Mouse (Mus musculus): ENCODE measurements at regions not wholly inside any gene's neighbourhood (a gene's known extent, or its start where the extent isn't known, plus 50 kb on each side); places are given as distances from the start of the nearest gene placed in this dataset.

- in situ Hi-C loops (cut with MboI, MseI), result no loop called here
Observed at GRCm38 (mm10) chr8:53749263-53749662, 110.4 kb upstream of the Neil3 start.

GRCm38 (mm10) chr8:53769211-53769610 is 130.3 kb upstream of the Neil3 start:
- in situ Hi-C loops (cut with MboI, MseI), result no loop called here

GRCm38 (mm10) chr8:53775511-53775910 is 136.6 kb upstream of the Neil3 start:
- in situ Hi-C loops (cut with MboI, MseI), result no loop called here

DNA sequence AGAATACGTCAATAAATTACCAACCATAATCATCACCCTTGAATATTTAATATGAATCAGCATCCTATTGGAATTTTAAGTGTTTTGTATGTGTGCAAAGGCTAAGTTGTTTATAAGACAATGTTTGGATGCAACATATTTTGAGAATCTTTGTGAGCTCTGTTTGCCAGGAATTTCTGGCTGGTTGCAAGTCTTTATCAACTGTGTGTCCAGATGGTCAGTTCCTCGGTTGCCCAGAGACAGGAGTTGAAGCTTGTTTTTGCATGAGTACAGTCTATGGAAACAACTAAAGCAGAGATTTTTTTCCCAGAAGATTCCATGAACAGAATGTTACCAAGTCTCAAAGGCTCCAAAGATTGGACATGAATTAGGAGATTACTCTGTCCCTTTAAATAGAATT is 142.0 kb upstream of the Neil3 start:
- in situ Hi-C loops (cut with MboI, MseI), result no loop called here

- in situ Hi-C loops (cut with MboI, MseI), result no loop called here
Observed at GRCm38 (mm10) chr8:53781885-53782284, 143.0 kb upstream of the Neil3 start.

- in situ Hi-C loops (cut with MboI, MseI), result no loop called here
Observed at GRCm38 (mm10) chr8:53788202-53788601, 149.3 kb upstream of the Neil3 start.

DNA sequence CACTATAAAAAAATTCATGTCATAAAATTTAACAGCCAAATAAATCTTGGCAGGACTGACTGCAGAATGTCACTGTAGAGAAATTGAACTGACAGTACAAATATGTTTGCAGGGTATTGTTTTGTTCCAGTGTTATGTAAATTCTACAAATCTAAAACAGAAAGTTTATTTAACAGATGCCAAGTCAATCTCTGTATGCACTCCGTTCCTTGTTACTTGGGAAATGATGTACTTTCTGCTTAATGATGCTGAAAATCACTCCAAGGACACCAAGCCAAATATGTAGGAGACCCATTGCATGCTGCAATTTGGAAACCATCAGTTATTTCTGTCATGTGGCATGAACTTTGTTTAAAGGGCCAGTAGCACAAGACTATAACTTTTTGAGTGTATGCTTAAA is 182.3 kb upstream of the Neil3 start:
- in situ Hi-C loops (cut with MboI, MseI), result no loop called here

GRCm38 (mm10) chr8:53827395-53827794 is 188.5 kb upstream of the Neil3 start:
- in situ Hi-C loops (cut with MboI, MseI), result no loop called here

DNA sequence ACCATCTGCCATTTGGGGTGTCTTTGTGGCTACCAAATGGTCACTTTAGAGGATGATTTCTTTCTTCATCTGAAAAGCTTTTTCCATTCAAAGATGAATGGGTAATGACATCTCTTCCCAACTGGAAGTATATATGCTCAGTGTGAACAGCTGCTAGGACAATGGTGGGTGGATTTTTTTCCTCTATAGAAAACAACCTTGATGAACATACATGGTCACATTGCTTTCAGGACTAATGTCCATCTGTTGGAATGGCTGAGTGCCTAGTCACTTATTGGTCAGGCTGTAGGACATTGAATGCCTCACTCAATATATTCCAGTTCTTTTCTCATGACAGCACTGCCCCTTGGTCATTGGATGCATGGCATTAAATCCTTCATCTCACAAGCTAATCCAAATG is 209.0 kb upstream of the Neil3 start:
- in situ Hi-C loops (cut with MboI, MseI), result no loop called here

DNA sequence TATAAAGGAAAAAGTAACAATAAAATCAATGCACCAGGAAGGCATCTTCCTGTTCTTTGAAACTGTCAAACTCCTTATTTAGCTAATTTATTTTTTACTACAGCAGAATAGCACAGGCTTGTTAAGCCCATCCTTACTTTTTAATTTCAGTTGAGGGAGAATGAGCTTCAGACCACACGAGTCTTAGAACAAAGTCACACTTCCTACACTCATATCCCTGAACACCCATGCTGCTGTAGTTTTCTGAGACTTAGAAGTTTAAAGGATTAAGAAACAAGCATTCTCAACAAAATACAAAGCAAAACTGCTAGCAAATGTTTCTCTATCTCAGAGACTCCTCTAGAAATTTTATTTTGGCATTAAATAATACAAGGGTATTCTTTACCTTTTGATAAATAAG is 208.8 kb upstream of the Vegfc start:
- in situ Hi-C loops (cut with MboI, MseI), result loop anchor here (5.0 kb wide), 1 partner anchor 624 kb away; no protein-coding TSS in a partner anchor

DNA sequence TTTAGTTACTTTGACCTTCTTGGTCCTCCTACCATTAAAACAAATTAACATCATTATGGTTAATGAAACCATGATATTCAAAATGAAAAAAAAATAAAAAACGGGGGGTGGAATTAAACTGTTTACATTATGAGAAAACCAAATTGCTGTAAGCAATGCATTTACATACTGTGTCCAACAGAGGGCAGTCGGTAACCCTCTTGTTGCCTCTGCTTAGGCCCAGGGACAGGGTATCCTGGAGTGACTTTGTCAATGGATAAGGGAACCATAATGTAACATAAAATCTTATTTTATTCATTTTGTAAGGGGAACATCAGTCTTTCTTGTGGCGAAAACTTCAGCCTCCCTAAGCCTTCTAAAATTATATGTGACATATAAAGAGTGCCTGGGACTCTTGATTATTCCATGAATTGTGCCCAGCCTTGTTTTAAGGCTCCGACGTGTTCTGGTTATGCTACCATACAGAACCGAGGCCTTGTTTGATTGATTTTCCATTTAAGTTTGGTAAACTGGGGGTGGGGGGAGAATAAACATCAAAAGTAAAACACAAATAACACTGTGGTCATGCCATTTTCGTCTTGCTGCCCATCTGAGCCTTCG is 207.3 kb upstream of the Vegfc start:
- in situ Hi-C loops (cut with MboI, MseI), result loop anchor here (5.0 kb wide), 1 partner anchor 622 kb away; no protein-coding TSS in a partner anchor

- in situ Hi-C loops (cut with MboI, MseI), result no loop called here
Observed at GRCm38 (mm10) chr8:53872033-53872619, 205.3 kb upstream of the Vegfc start.

- in situ Hi-C loops (cut with MboI, MseI), result no loop called here
Observed at GRCm38 (mm10) chr8:53878846-53879245, 198.6 kb upstream of the Vegfc start.

- in situ Hi-C loops (cut with MboI, MseI), result no loop called here
Observed at GRCm38 (mm10) chr8:53881551-53881950, 195.9 kb upstream of the Vegfc start.

GRCm38 (mm10) chr8:53892205-53892710 is 185.1 kb upstream of the Vegfc start:
- in situ Hi-C loops (cut with MboI, MseI), result no loop called here

DNA sequence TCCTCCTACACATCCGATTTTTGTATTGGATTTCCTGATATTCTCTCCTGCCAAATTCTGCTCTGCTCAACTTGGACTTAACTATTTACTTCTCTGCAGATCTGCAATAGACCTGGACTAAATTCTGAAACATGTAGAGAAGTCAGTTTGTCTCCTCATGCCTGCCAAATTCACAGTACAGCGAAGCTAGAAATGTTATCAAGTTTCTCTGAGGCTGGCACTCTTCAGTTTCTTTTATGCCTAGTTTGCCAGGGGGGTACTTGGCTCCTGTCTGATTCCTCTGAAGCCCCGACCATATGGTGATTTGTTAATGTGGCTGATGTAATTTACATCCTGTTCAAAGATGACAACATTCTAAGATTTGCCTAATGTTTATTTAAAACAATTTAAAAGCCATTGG is 184.6 kb upstream of the Vegfc start:
- in situ Hi-C loops (cut with MboI, MseI), result no loop called here

DNA sequence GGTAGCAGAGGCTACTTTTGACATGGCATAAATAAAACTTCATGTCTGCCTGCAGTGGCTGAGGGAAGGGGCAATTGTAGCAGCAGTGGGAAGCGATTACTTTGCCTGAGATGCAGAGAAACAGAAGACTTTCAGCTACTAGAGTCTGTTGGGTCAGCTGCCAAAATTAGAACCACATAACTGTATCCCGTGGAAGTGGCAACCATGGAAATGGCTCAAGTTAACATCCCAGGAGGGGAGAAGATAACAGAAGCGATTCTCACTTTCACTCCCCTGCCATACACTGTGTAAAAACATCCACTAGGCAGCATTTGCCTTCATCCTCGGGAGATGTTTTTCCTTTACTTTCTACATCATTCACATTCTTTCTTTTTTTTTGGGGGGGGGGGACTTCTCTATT is 155.1 kb upstream of the Vegfc start:
- in situ Hi-C loops (cut with MboI, MseI), result no loop called here

- in situ Hi-C loops (cut with MboI, MseI), result no loop called here
Observed at GRCm38 (mm10) chr8:53930685-53931084, 146.7 kb upstream of the Vegfc start.

- in situ Hi-C loops (cut with MboI, MseI), result no loop called here
Observed at GRCm38 (mm10) chr8:53938392-53938791, 139.0 kb upstream of the Vegfc start.

- in situ Hi-C loops (cut with MboI, MseI), result no loop called here
Observed at GRCm38 (mm10) chr8:53939519-53939918, 137.9 kb upstream of the Vegfc start.

DNA sequence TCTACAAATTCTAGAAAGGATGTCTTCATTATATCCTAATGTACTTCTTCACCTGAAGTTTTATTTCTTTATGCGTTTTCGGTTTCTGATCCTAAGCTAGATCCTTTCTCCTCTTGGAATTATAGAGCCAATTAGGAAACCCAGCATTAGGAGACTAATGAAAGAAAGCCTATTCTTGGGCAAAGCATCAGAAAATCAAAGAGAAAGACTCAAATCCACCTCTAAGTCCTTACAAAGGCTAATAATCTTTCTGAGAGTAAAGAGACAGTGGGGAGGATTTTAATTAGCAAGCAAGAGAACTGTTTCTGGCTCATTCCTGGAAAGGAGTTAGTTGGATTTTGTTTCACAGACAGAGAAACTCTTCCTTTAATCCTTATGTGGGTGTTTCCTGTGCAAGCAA is 136.3 kb upstream of the Vegfc start:
- in situ Hi-C loops (cut with MboI, MseI), result no loop called here

DNA sequence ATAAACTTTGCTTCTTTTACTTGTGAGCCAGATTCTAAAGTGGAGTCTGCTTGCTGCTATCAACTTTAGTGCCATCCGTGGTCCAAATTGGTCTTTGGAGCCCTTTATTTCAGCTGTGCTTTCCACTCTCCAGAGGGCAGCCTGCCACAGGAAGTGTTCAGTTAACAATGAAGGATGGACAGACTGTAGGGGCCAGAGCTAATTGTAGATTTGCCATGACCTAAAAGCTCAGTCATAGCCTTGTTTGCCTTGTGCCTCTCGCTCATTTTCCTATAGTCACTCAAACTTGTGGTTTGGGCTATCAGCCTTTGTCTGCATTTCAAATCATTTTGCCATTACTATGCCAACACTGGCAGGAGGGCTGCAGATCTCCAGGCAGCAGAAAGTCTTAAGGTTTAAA is 131.8 kb upstream of the Vegfc start:
- in situ Hi-C loops (cut with MboI, MseI), result no loop called here

DNA sequence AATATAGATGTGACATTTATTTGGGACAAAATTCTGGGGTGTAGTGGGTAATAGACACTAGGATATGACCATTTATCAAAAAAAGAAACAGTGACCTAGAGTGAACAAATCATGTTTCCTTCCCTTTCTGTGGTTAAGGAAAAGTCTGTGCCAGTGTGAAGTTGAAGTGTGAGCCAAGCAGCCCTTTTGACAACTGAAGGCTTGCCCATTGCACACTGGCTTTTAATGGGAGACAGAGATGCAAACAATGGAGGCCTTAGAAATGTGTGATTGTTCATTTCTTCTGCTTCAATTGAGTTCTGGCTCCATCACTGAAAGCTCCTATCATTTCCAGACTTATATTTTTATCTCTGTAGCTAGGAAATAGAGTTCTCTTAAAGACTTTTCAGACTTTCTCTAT is 130.0 kb upstream of the Vegfc start:
- in situ Hi-C loops (cut with MboI, MseI), result no loop called here

All from regulatory T cell (primary cell).